Mouse (Mus musculus): ENCODE results near the gene Mrpl12.

The Mrpl12 gene

DNA sequence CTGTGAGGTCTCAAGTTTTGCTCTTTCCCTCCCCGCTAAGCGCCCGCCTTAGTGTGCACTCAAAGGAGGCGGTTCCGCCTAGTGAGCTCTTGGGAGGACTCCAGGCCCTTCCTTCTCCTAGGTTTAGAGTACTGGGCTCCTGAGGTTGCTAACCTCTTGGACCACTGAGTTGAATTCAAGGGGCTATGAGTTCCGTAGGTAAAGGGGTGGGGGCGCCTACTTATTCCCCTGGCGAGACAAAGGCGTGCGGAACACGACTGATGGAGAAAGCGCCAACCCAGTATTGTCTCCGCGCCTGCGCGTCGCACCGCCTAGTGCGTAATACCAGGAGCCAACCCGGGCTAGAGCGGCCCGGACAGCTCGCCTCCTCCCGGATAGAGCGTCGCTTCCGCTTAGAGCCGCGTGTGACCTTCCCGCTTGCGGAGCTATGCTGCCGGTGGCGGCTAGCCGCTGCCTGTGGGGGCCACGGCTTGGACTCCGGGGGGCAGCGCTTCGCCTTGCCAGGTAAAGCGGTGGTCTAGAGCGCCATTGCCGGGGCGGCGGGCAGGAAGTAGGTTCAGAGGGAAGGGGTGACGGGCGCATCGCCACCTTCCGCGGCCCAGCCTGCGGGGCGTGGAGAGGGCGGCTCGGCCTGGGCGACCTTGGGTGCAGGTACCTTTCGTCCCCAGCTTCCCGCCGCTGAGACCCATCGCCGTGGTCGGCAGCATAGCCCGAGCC, at the start of gene Mrpl12:
TSS of gene Mrpl12 (plus strand) at position 349 of the 717 bp plus-strand sequence.
- peak; percentile 92 for DNase-seq (ENCODE audit: low read depth, low spot score)

- DNase-seq (ENCODE audit: low read depth, low spot score), result peak; percentile 82
Observed at GRCm38 (mm10) chr11:120437152-120437856, 47.1 kb upstream of the Mrpl12 start, which contains the start of gene Nploc4. Gene Nploc4 (minus strand): TSS chr11:120437708.

- DNase-seq (ENCODE audit: low read depth, low spot score), result no peak
Observed at GRCm38 (mm10) chr11:120437857-120438385, 46.5 kb upstream of the Mrpl12 start.

- no peak for DNase-seq (ENCODE audit: low read depth, low spot score)
Observed at GRCm38 (mm10) chr11:120442344-120442743, 42.1 kb upstream of the Mrpl12 start, which contains the start of gene Tspan10. Gene Tspan10 (plus strand): TSS chr11:120442644.

DNA sequence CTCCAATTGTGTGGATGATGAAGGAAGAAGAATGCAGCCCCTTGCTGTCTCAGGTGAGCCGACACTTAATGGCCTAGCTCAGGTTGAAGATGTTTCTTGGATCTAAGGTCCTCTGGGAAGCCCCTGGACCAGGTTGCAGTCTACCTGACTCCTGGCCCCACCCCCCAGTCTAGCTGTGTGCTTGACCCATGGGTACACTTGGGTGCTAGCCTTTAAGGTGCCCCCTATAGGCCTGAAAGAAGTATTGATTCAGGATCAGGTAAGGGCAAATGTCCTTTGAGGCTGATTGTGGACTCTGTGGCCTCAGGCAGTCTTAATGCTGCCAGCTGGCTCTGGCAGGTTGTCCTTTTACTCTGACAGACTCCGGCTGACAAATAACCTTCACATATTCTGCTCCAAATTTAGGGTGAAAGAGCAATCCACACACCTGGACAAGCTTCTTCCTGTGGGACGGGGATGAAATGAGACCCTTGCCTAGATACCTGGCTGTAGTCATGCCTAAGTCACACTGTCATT, 41.6 kb upstream of the Mrpl12 start:
- no peak for DNase-seq (ENCODE audit: low read depth, low spot score)

- DNase-seq (ENCODE audit: low read depth, low spot score), result no peak
Observed at GRCm38 (mm10) chr11:120444106-120444505, 40.3 kb upstream of the Mrpl12 start.

- no peak for DNase-seq (ENCODE audit: low read depth, low spot score)
Observed at GRCm38 (mm10) chr11:120445475-120445874, 38.9 kb upstream of the Mrpl12 start.

DNA sequence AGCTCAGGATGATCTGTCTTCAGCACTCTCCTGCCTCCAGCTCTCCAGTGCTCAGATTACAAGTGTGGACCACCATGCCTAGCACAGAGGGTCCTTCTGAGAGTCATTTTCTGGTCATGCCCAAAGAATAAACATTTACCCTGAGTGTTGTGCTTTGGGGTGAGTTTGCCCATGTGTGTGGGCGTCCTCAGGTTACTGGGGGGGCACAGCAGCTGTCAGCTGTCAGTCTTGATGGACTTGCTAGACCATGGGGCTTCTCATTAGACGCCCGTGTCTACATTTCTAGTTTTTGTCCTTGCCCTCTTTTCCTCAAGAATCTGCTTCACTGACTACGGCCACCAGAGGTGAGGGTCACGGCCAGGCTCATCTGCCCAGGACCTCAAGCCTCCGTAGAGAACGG, 37.2 kb upstream of the Mrpl12 start:
- no peak for DNase-seq (ENCODE audit: low read depth, low spot score)

DNA sequence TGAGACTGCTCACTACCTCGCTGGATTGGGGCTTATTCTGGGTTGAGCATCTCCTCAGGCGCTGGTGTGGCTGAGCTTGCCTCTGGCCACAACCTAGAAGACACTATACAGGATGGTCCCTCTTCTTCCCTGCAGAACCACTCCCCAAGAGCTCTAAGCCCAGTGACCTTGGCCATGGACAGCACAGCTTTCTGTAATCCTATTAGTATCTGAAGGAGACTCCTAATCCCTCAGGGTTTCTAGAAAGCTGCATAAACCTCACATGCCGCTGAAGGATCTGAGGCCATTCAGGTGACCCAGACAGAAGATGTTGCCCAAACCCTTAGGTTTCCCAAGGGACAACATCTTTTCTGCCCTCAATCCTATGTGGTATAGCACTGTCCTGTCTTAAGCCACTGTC, 32.2 kb upstream of the Mrpl12 start:
- DNase-seq (ENCODE audit: low read depth, low spot score), result peak; percentile 65

GRCm38 (mm10) chr11:120453306-120453705, 31.1 kb upstream of the Mrpl12 start, which contains the start of gene Pde6g:
Gene Pde6g (minus strand): TSS chr11:120453500.
- DNase-seq (ENCODE audit: low read depth, low spot score), result peak; percentile 51

- no peak for DNase-seq (ENCODE audit: low read depth, low spot score)
Observed at GRCm38 (mm10) chr11:120454965-120455364, 29.4 kb upstream of the Mrpl12 start.

DNA sequence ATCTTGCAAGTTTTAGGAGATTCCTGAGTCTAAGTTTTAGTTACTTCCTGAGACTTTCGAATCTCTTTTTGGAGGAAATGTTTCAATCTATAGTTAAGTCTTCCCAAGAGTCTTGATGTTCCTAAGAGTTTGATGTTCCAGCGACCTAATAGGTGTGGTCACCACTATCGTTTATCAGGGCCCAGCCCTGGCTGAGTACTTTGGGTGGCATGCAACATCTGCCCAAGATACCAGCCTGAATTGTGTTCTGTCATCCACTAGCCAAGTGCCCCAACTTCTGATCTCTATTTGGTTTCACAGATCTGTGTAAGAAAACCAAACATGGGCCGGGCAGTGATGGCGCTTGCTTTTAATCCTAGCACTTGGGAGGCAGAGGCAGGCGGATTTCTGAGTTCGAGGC, 29.0 kb upstream of the Mrpl12 start:
- DNase-seq (ENCODE audit: low read depth, low spot score), result no peak

DNA sequence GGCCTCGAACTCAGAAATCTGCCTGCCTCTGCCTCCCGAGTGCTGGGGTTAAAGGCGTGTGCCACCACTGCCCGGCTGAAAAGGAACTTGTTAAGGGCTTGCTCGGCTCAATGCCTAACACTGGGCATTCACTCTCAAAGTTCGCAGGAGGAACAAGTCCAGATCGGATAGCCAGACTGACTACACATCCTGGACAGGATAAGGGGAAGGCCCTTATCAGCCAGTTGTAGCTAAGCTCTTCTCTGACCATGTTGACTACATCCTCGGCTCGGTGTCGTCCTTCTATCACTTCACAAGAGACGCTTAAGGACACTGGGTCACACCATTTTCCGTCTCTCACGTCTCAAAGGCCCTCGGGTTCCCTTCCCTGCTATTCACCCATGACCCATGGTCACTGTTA, 27.0 kb upstream of the Mrpl12 start:
- no peak for DNase-seq (ENCODE audit: low read depth, low spot score)

- DNase-seq (ENCODE audit: low read depth, low spot score), result peak; percentile 73
Observed at GRCm38 (mm10) chr11:120457772-120458751, 26.4 kb upstream of the Mrpl12 start, which contains the start of the genes Oxld1 and Ccdc137. Gene Oxld1 (minus strand): TSS chr11:120458068. Gene Ccdc137 (plus strand): TSS chr11:120458115.

- no peak for DNase-seq (ENCODE audit: low read depth, low spot score)
Observed at GRCm38 (mm10) chr11:120458847-120459597, 25.4 kb upstream of the Mrpl12 start.

DNA sequence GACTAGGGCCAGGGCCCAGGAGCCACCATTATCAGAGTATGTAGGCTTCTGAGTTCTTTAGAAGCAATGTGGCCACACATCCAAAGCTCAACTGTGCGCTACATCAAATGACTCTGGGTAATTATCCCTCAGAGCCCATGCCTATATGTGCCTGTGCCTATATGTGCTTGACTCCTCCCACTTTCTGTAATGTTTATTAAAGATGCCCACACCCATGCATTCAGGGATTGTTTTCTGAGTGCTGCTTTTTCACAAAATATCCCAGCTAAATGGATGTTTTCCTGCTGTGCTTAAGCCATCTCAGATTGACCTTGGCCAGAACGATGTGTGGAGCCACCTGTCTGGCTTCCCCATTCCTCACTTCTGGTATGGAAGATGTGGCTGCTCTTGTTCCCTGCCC, 20.9 kb upstream of the Mrpl12 start:
- no peak for DNase-seq (ENCODE audit: low read depth, low spot score)

GRCm38 (mm10) chr11:120464365-120464764, 20.0 kb upstream of the Mrpl12 start:
- no peak for DNase-seq (ENCODE audit: low read depth, low spot score)

- DNase-seq (ENCODE audit: low read depth, low spot score), result no peak
Observed at GRCm38 (mm10) chr11:120465521-120465920, 18.9 kb upstream of the Mrpl12 start.

DNA sequence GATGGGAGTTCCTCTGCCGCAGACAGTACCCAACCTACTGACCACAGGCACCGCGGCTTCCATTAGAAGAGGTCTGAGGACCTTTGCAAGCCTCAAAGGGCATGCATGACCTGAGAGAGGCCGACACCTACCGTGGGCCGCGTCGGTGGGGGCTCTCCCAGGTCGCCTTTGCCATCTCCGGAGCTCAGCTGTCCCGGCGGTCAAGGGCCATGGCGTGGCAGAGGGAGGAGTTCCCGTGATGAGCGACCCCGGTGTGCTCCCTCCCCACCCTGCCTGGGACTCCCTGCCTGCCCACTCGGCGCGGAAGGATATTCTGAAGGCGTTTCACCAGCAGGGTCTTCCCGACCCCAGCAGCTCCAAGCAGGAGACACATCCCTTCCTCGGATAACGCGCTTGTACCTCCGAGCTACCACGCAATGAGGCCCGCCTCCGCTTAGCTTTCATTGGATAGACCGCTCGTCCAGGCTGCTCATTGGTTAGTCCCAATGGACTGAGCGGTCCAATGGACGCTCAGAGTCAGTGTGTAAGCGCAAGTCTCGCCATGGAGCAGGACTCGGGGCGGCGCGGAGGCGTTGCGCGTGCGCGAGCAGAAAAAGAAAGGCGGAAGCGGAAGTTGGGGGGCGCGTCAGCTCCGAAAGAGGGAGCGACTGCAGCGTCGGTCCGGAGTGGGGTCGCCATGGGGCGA, 17.2 kb upstream of the Mrpl12 start, which contains the start of gene Arl16:
TSS of gene Arl16 (minus strand) at position 557 of the 685 bp plus-strand sequence.
- peak; percentile 97 for DNase-seq (ENCODE audit: low read depth, low spot score)

- no peak for DNase-seq (ENCODE audit: low read depth, low spot score)
Observed at GRCm38 (mm10) chr11:120467736-120468092, 16.7 kb upstream of the Mrpl12 start.

All from retina, postnatal 7 days (tissue).